Mouse (Mus musculus) brain, adult 2 months (tissue): Measurements from ENCODE around the gene Nxph1.

Source experiments
- DNase-seq: peaks from one replicate; pipeline ENCODE4 v3.0.0; 2011; ENCODE audit warnings: low read depth, low spot score

Nxph1 gene

DNA sequence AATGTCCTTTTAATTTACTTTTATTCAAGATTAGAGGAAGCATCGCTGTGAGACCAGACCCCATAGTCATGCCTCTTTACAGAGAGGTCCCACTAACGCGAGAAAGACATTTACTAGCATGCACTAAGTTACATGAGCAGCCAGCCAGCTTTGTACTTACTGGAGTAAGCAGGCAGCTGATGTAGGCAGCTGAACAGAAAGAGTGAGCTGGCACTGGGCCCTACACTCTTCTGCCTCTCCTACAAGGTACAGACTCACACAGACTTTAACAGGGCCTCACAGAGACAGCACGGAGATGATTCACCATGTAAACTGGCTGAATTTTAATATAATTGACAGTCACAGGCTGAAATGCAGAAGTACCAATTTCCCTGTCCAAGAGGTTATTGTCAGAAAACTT lies 11.6 kb downstream of the Nxph1 start:
- DNase-seq = peak; percentile 50

GRCm38 (mm10) chr6:8970576-8970975 lies 22.3 kb downstream of the Nxph1 start:
- no peak for DNase-seq

DNA sequence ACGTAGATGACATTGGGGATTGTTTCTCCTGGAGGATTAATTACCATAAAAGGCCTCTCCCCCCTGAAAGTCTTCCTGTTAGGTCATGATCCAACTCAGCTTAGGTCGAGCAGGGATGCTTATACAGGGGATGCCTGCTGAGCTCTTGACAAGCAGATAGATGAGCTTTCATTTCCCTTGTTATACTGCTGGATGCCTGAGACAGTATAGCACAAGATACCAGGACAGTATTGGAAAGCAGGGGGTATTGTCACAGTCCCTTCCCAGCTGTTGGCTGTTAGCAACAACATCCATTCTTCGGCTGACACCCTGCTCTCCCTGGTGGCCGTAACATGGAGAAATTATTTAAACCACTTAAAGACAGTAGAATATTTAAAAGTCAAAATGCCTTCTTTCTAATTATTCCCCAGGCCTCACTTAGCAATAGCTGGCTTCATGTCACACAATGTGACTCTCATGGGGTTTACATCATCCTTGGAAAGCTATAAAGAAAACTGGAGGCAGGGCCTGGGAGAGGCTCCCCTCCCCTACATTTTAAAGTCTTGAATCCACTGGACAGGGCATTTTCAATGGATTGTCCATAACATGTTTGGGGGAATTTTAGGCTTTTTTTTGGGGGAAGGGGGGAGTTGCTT lies 31.1 kb downstream of the Nxph1 start:
- DNase-seq = no peak

DNA sequence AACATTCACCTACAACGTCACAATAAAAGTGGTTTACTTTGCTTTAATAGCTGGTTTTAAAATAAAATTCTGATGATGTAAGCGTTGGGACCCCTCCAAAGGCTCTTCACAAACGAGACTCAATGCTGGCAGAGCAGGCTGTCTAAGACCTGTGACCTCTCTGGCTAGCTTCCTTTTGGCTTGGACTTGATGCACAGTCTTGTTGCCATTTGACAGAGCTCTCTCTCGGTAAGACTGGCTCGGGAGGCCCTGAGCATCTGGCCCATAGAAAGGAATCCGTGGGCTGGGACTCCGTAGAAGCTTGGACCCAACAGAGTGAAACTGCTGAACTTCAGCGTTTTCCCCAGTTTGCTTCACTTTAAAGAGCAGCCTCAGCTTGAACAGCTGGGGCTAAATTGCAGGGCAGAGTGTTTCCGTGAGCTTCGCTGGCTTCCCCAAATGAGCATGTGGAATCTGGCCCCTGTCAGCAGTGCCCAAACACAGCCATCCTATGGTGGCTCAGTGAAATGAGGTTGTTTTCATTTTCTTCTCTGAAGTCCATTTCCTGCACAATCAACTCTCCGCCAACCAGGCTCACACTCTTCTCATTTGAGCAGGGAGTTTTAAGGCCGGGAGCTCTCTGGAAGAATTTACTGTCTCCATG lies 48.2 kb downstream of the Nxph1 start:
- DNase-seq = peak; percentile 43

DNA sequence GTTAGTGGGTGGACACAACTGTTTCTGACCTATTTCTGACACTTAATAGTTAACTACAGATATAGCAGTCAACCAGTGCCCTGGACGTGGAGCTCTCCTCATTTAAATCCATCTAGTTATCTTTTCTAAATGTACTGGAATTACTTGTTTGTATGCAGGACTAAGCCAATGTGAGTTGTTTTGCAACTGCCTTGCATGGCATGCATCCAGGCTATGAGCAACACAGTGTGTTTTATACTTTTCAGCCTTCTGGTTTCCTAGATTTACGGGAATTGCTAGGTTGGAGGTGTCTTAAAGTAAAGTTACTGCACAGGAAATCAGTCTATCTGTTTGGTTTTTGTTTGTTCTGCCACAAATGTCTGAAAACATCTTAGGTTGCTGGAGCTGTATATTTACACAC lies 49.1 kb downstream of the Nxph1 start:
- peak; percentile 30 for DNase-seq

GRCm38 (mm10) chr6:9002686-9003085 lies 54.5 kb downstream of the Nxph1 start:
- no peak for DNase-seq

DNA sequence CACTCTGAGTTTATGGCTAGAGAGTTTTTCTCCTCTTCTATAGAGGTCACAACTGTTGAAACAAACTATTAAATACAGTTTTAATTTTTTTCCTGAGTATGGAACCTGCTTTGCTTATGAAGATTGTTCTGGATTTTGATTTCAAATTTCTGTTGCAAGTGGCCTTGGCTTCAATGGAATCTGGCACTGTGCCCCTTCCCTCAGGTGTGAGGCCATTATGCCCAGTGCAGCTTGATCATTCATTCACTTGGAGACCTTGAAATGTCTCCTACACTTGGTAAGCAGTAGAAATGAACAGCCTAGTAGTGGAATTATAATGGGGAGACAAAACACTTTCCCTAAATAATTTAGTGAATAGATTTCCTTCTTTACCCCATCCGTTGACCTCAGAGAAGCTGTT lies 78.4 kb downstream of the Nxph1 start:
- no peak for DNase-seq

GRCm38 (mm10) chr6:9027146-9027545 lies 78.9 kb downstream of the Nxph1 start:
- peak; percentile 10 for DNase-seq

DNA sequence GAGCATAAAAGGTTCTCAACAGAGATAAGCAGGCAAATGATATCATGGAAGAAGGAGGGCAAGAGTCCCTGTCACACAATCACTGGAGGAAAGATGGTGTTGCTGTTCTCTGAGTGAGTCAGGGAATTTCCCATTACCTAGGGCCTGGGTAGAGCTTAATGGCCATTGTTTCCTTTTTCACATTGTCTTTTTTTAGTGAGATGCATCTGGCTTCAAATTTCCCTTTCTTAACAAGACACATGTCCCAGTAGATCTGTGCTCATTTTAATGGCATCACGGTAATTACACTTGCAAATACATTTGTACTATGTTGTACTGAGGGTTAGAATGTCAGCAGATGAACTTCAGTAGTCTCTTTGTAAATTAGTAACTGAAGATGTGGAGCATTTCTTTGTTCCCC lies 80.3 kb downstream of the Nxph1 start:
- DNase-seq = no peak

DNA sequence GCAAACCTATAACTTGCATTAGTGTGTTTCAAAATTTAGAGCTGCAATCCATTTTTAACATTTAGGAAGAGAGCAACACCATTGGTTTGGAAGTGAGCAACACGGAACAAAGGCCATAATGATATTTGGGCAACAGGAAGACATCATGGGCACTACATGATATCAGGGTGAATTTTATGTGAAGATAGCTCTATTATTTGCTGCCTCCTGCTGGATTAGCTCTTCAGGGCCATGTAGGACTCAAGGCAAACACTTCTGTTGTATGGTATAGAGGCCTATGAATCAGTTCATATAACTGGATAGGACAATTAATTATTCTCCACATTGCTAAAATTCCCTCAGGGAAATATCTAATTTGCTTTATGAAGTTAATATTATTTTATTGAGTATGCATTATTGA lies 91.1 kb downstream of the Nxph1 start:
- no peak for DNase-seq

- peak; percentile 26 for DNase-seq
Measured at GRCm38 (mm10) chr6:9040991-9041390, 92.8 kb downstream of the Nxph1 start.

- no peak for DNase-seq
Measured at GRCm38 (mm10) chr6:9042391-9042790, 94.2 kb downstream of the Nxph1 start.

- DNase-seq = no peak
Measured at GRCm38 (mm10) chr6:9046815-9047214, 98.6 kb downstream of the Nxph1 start.

DNA sequence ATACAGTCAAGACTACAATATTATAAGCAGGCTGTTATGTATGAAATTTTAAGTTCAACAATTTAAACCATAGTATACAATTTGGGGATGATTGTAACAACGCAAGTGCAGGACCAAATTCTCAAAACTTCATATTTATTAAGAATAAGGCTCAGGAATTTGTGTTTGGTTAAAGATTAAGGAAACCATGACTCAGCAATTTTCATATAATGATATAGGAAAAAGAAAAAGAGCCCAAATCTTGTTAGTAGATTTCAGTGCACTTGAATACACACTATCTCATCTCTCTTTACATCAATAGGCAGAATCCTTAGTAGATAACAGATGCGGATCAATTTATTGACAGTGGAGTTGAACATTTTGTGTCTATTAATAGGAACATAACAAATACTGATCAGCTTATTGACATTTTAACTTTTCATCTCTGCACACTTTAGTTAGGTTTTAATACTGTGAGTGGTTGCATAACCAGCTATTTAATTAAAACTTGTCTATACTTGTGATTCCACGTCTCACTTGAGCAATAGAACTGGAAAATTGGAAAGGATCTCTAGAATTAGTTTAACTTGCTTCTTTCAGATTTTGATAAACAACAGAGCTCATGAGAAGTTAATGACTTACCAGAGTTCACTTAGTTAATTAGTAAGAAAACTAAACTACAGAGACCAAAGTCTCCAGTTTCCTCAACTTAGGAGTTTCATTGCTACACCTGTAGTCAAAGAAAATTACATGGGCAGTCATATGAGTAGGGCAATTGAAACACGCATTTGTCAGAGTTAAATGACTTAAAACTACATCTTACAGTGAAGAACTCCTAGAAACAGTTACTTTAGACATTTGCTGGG lies 113.3 kb downstream of the Nxph1 start:
- DNase-seq = no peak

GRCm38 (mm10) chr6:9066435-9066834 lies 118.2 kb downstream of the Nxph1 start:
- no peak for DNase-seq

DNA sequence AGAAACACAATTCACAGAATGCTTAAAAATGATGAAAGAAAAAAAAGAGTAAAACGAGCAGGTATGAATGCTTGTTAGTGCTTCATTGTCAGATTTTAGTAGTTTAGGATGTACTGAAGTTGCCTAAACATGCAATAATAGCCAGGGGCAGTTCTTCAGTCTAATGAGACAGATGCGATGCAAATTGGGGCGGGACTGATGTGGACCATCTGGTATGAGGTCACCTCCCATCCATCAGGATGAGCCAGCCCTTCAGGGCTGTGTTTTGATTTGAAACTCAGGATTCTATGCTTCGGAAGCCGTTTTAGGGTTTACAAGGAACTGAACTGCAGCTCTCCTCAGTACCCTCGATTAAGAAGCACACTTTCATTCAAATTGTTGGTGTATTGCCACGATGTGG lies 121.7 kb downstream of the Nxph1 start:
- no peak for DNase-seq

DNA sequence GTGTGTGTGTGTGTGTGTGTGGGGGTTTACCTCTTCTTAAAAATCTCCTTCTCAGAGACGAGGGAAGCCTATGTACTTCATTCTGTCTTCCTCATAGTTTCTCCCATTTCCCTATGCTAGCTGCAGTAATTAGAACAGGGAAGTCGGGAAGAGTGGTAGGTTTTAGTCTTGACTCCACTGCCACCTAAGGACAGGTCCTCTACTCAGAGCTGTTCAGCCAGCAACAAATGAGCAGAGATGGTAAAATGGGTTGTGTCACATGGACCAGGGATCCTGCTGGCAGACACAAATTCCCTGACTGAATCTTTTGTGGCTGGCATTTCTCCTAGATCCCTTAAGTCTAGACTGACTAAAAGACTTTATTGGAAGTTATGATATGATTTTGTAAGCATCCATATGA lies 128.2 kb downstream of the Nxph1 start:
- DNase-seq = peak; percentile 12

- peak; percentile 96 for DNase-seq
Measured at GRCm38 (mm10) chr6:9077793-9078689, 129.8 kb downstream of the Nxph1 start.

GRCm38 (mm10) chr6:9083851-9084250 lies 135.6 kb downstream of the Nxph1 start:
- DNase-seq = no peak

DNA sequence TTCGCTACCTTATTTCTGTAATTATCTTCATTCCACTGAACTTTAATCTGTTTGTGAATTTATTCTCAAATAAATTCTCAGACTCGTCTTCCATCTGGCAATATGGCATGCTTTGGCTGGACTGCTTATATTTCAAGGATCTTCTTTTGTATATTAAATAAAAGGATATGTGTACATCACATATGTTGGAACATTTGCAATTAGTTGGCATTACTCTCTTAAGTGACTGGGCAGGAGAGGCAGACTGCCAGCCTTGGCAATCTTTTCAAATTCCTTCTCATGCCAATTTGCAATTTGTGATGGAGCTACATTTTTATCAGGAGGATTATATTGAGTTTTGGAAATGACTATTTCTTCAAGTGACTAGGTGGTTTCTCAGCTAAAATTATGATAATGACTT lies 149.1 kb downstream of the Nxph1 start:
- DNase-seq = no peak

DNA sequence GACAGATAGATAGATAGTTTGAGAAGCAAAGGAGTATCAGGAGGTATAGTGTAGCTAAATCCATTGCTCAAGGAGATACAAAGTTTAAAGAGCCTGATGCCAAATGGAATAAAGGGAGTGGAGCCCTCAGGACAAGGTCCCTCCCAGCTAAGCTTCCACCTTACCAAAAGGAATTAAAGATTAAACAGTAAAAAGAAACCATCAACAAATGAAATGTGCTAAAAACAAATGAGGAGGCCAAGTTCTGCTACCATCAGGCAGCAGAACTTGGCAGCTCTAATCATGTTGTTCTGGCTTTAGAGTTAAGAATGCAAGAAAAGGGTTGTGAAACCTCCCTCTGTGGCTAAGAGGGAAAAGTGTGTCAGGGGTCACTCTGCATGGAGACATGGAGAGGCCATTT lies 159.1 kb downstream of the Nxph1 start:
- DNase-seq = no peak

GRCm38 (mm10) chr6:9119136-9119535 lies 170.9 kb downstream of the Nxph1 start:
- no peak for DNase-seq
